Mouse (Mus musculus) adrenal gland, adult (tissue): ENCODE data around the gene Sumo3.

Source experiments
- DNase-seq, 2 experiments: peaks; one replicate each; pipeline ENCODE4 v3.0.0; 2022 to 2023; ENCODE audit warnings: low spot score in 1 of 2; ENCODE audit not compliant: inconsistent age in 2 of 2

Sumo3 gene

DNA sequence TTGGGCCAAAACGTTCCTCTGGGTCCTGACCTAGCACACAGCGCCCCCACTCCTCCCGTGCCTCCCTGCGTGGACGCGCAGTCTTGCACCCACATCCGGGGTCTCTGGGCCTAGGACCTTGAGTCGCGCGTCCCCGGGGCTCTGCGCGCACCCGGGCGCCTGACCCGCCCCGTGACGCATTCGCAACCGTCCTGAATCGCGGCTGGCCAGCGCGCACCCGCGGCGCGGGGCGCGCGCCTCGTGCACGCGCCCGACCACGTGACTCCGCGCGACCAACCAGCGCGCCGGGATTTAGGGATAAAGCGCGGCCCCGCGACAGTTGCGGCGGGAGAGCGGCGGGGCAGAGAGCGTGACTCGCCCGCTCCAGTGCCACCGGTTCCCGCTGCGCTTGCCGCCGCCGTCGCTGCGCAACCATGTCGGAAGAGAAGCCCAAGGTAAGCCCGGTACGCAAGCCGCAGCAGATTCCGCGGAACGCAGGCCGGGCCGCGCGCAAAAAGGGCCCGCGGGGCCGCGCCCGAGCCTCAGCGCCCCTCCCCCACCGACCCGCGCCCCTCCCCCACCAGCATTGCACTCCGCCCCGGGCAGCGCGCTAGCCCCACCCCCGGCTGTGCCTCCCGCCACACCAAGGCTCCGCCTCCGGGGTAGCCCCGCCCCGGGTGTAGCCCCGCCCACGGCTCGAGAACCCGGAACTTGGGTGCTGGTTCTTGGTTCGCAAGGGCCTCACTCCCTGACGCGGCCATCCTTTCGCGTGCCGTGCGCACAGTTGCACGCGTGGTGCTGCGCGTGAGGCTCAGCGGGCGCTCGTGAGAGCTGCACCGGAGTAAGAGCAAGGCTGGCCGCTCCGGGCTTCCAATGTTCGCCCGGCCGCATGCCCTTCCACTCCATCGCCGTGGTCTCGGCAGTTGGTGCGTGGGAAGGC is at the start of gene Sumo3, which contains the start of gene Gm49325:
Gene Sumo3, plus strand, starts transcription at position 190 of the 919 bp plus-strand sequence.
Gene Gm49325, plus strand, starts transcription at position 290 of the 919 bp plus-strand sequence.
- DNase-seq: peak; percentile 98 to 99

GRCm38 (mm10) chr10:77556631-77557030 is 49.3 kb upstream of the Sumo3 start:
- no peak for DNase-seq

- peak in 1 of 2 experiments; percentile 47 for DNase-seq
Observed at GRCm38 (mm10) chr10:77557641-77558040, 48.3 kb upstream of the Sumo3 start.

DNA sequence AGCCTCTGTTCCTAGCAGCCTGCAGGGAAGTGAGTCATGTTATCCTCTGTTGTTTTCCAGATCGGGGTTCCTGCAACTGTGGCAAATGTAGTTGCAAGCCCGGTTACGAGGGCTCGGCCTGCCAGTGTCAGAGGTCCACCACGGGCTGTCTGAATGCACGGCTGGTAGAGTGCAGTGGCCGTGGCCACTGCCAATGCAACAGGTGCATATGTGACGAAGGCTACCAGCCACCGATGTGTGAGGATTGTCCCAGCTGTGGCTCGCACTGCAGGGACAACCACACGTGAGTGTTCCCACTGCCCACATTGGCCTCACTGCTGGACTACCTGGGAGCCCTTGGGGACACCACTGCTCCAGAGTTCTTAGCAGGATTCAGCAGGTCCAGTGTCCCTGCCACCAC is 45.8 kb upstream of the Sumo3 start:
- DNase-seq: no peak

DNA sequence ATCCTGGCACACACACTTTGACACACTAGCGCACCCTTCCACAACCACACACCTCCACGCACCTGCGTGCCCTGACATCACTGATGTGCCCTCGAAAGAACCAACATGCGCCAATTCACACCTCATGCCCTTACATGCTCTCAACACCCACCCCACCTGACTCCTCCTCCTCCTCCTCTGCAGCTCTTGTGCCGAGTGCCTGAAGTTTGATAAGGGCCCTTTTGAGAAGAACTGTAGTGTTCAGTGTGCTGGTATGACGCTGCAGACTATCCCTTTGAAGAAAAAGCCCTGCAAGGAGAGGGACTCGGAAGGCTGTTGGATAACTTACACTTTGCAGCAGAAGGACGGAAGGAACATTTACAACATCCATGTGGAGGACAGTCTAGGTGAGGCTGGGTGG is 45.1 kb upstream of the Sumo3 start:
- DNase-seq: no peak

DNA sequence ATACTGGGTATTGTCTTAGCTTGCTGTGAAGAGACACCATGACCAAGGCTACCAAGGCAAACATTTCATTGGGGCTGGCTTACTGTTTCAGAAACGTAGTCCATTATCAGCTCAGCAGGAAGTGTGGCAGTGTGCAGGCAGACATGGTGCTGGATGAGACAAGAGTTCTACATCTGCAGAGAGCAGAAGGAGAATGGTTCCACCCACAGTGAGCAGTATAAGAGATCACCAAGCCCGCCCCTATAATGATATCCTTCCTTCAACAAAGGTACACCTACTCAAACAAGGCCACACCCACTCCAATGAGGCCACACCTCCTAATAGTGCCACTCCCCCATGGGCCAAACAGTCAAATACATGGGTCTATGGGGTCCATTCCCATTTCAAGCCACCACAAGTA is 44.4 kb upstream of the Sumo3 start:
- no peak for DNase-seq

DNA sequence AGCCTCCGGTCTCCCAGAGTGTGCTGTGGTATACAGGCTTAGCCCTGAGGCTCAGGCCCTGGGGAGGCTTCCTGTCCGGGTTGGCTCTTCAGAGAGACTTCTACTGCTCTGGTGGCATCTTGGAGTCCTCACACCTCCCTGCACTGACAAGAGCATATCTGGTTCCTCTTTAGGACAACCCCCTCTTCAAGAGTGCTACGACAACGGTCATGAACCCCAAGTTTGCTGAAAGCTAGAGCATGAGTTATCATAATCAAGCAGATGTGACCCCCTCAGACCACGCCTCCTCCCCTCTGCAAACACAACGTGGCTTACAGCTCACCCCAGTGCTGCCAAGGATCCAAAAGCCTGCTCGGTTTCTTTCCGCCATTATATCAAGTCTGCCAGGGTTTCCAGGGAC is 40.9 kb upstream of the Sumo3 start:
- DNase-seq: no peak

DNA sequence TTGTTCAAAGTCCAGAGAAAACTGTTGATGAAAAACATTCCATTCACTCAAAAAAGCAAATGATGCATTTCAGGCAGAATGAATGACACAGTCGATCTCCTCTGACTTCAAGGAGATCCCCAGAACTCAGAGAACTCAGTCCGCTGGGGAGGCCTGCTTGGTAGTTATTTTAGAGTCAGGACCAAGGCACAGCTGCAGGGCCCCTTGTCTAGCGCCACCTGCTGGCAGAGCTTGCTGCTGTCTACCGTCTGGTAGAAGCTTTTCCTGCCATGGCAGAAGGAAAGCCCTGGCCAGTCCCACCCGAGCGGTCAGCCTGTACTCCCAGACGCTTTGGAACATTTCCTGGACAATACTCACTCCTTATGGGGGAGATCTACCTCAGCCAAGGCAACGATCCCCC is 39.2 kb upstream of the Sumo3 start:
- DNase-seq: peak; percentile 85 to 94

DNA sequence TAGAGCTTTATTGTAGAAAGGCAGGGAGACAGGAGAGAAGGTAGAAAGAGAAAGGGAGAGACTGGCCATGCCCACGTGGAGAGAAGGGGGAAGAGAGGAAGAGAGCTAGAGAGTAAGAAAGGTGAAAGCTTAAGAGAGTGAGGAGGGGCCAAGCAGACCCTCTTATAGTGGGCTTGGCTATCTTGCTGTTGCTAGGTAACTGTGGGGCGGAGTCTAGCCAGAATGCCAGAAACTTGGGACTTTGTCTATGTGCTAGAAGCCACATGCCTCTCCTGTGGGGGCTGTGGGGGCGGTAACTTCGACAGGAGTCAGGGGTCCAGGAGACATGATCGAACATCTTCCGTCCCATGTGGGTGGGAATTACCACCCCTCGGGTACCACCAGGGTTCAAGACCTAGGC is 36.4 kb upstream of the Sumo3 start:
- DNase-seq: no peak

DNA sequence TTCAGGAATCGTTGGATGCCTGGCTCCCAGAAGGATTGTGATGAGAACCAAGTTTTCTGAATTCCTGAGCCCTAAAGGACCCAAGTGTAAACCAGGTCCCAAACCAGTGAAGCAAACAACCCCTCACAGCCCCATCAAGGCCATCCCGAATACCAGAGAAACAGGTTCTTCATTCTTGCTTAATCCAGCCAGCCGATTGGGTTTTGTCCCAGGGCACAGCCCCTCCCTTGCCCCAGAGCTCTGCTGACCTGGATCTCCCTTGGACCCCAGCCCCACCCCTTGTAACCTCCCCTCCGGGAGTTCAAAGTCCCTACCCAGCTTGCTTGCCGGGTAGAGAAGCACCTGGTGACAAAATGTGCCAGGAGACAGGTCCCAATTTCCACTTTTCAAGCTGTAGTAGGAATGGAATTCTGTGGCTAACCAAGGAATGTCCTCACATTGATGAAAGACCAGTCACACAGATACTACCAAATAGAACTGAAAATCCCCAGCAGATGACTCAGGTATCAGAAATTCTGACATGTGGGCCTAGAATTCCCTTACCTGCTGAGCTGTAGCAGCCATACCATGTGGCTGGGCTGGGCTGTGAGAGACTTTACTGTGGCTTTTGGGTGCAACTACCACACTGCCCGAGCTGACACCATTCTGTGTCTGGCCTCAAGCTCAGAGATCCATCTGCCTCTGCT is 35.8 kb upstream of the Sumo3 start:
- no peak for DNase-seq

- DNase-seq: no peak
Observed at GRCm38 (mm10) chr10:77572225-77572624, 33.7 kb upstream of the Sumo3 start.

- no peak for DNase-seq
Observed at GRCm38 (mm10) chr10:77573162-77573561, 32.7 kb upstream of the Sumo3 start.

DNA sequence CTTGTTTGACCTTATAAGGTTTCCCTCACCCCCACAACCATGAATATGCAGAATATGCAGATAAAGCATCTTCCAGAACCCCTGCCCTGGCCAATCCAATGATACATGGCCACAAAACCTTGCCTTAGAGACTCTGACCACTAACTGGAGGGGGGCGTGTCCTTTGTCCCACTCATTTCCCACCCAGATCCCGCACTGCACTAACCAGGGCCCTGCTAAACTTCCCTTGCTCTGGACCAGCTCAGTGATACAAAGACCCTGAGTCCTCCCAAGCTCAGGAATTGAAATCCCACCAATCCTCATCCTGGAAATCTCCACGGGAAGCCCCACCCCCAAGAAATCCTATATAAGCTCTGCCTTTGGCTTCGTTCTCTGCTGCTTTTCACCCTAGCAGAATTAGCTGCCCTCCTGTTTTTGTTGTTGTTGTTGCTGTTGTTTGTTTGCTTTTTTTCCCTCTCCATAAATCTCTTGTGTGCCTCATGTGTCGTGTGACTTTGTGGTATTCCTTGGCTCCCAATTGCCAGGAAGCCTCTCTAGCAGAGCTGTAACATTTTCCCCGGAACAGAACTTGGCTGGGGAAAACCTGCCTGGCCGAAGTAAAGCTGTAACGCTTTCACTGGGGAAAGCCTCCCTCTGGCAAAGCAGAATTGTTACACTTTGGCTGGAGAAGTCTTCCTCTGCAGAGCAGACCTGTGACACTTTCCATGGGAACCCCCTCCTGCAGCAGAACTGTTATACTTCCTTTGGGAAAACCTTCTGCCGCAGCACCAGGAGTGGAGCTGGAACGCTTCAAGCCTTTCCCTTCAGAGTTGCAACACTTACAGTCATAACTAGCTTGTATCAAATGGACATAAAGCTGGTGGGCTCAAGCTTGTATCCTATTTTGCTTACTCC is 25.6 kb upstream of the Sumo3 start:
- no peak for DNase-seq

DNA sequence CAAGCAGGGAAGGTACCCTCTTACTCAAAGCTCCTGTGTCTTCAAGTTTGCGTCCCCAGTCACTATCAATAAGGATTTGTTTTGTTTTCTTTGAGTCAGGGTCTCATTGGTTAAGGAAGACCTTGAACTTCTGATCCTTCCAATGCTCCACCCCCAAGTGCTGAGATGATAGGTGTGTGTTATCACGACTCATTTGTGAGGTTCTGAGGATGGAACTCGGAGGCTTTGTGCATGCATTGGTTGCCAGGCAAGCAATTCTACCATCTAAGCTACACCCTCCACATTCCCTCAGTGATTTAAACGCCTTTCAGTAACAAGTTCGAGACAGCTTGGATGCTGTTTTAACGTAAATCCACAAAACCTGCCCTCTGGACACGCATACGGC is 24.9 kb upstream of the Sumo3 start:
- no peak for DNase-seq

DNA sequence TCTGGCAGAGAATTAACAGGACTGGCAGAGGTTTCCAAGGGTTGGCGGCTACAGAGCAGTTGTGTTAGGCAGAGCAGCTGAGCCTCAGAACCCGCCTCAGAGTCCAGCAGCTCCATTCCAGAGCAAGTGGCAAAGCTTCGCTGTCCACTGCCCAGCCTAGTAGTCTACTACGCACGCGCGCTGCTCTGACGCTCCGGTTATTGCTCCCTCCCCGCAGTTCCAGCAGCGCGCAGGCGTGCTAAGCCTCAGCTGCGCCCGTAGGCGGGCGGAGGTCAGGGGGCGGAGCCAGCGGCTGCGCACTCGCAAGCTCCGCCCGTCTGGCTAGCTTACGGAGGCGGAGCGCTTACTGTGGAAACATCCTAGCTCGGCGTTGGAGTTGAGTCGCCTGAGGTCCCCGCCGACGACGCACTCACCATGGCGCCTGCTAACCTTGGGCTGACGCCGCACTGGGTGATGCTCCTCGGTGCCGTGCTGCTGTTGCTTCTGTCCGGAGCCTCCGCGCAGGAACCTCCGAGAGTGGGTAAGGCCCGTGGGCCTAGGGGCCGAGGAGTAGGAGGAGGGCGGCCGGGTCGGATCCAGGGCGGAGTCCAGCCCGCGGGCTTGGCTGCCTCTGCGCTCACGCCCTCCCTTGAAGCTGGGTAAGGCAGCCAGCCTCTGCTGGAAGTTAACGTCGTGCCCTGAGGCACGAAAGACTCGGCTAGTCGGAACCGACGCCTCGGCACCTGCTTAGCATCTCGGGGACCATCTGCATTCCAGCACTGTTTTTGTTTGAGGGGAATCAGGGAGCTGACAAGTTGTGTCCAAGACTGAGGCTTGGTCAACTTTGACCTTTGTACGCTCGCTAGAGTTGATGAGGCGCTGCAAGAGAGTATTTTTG is 24.3 kb upstream of the Sumo3 start, which contains the start of gene Pttg1ip:
Gene Pttg1ip, plus strand, starts transcription at position 313 of the 877 bp plus-strand sequence.
- peak; percentile 98 for DNase-seq

DNA sequence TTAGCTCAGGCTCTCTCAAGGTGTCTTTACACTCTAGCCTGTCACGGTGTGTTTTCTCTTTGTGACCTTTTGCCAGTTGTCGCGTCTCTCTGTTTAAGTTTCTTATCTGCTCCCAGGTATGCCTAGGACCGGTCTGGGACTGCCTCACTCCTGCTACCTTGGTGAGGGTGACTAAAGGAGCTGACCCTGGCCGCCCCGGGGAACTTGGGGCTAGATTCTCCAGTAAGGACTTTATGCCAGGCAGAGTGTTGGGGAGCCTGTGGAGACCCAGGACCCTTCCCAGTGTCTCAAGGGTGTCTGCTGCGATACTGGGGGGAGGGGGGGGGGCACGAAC is 23.6 kb upstream of the Sumo3 start:
- DNase-seq: peak in 1 of 2 experiments; percentile 34

- DNase-seq: peak; percentile 50 to 72
Observed at GRCm38 (mm10) chr10:77583795-77584422, 22.0 kb upstream of the Sumo3 start.

DNA sequence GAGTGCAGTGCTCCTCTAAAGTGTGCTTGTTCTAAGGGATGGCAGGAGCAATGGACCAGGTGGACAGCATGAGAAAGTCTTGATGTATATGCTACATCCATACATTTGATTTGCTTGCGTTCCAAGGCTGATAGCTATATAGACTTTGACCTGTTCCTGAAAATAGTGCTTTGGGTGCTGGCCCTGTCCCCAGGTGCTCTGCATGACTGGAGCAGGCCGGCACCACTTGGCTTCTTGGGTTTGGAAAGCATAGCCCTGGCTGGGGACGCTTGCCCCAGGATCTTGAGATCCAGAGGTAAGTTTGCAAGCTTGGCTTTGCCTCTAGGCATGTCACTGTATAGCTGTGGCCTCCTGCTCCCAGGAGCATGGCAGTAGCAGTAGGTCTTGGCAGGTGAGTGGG is 19.3 kb upstream of the Sumo3 start:
- DNase-seq: no peak

DNA sequence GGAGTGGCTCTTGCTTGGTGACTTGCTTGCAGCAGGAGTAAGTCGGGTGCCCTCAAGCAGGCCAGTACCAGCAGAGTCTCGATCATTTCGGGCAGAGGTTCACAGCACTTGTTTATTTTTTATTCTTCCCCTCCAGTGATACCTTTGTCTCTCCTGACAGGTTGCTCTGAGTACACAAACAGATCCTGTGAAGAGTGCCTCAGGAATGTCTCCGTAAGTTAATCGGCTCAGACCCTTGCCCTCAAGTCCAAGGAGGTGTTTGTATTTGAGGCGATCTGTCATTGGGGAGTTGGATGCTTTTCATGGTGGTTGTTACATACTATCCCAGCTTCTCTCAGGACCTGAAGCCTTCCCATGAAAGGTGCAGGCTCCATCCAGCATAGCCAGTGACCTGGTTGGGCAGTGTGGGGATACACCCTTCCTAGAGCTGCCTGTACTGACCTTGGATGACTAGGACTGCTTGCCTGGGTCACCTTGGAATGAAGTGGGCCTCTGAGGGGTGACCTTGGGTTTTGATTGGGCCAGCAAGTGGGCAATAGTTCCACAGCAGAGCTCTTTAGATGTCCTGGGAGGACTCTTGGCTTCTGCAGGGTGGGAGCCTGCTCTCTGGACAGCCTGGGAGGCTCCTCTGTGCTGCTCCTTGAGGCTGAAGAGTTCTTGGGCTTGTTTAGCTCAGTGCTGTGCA is 18.7 kb upstream of the Sumo3 start:
- DNase-seq: peak in 1 of 2 experiments; percentile 73
